Mouse (Mus musculus): ENCODE measurements around the gene Kif6. TPM values are rescaled to one million over a fixed set of nuclear protein-coding genes. Genes with fewer than 3 reads are reported as not detected.

Kif6 gene
- polyA plus RNA-seq, 1 experiment from 2014 or later = 3.1 TPM

DNA sequence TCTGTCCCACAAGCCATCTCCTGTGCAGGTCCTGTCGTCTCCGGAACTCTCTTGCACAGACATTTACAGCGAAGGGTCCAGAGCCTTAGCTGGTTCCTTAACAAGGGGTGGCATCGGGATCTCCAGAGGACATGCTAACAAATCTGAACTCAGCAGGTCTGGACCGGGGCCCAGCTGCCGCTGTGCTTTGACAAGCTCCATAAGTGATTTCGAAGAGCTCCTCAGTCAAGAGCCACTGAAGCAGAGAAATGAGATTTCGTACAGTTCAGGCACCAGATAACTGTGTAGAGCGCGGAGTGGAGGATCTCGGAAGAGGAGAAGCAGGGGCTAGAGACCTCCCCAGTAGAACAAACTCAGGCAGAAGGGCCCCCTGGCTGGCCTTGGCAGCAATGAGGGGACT, 270.1 kb downstream of the Kif6 start:
- H3K4me3 ChIP-seq (ENCODE audit: low read depth, low read length) = no peak overlapping the region
- no peak overlapping the region for H3K4me2 ChIP-seq (ENCODE audit: low read depth, low read length)
- no peak overlapping the region for H3K27ac ChIP-seq (replicated peaks; ENCODE audit: low read depth, low read length)
- WGBS = 81% methylated on average over 11 of the region's 11 CpGs
- no peaks in the 10 kb centered on the region for H3K4me1 ChIP-seq (ENCODE audit: control insufficient read depth, insufficient read depth, low read length)
- ATAC-seq (replicated peaks; ENCODE audit: insufficient number of reproducible peaks, low FRiP score, low TSS enrichment, low read depth) = no peak
- H3K9ac ChIP-seq (replicated peaks; ENCODE audit: low read length) = no peak overlapping the region
- H3K9me3 ChIP-seq (replicated peaks; ENCODE audit: control insufficient read depth, low read length) = no peaks in the 10 kb centered on the region
- DNase-seq (ENCODE audit: low spot score) = no peak
- H3K27me3 ChIP-seq (ENCODE audit: control insufficient read depth, insufficient read depth, low read length) = no peaks in the 10 kb centered on the region
- H3K36me3 ChIP-seq (replicated peaks; ENCODE audit: control insufficient read depth, insufficient read depth, low read depth, low read length) = no peaks in the 10 kb centered on the region

DNA sequence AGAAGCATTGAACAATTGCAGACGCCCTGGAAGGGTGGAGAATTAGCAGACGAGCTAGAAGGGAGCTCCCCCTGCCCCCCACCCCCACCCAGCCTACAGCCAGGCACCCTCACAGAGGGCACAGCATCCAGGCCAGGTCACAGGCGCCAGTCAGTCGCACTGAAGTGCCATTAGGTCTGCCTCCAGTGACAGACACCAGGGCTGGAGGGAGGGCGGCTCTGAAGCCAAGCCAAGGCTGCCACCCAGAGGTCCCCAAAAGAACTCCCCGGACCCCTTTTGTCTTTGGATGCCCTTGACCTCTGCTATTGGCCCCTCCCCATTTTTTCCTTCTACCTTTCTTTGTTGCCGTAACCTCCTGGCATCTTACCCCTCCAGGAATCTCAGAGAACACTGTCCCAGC, 274.7 kb downstream of the Kif6 start:
- 21% methylated on average over 7 of the region's 7 CpGs for WGBS
- H3K4me3 ChIP-seq (ENCODE audit: low read depth, low read length) = no peak overlapping the region
- H3K9ac ChIP-seq (replicated peaks; ENCODE audit: low read length) = no peak overlapping the region
- ATAC-seq (replicated peaks; ENCODE audit: insufficient number of reproducible peaks, low FRiP score, low TSS enrichment, low read depth) = peak; percentile 68
- no peak overlapping the region for H3K4me2 ChIP-seq (ENCODE audit: low read depth, low read length)
- no peaks in the 10 kb centered on the region for H3K27me3 ChIP-seq (ENCODE audit: control insufficient read depth, insufficient read depth, low read length)
- no peaks in the 10 kb centered on the region for H3K4me1 ChIP-seq (ENCODE audit: control insufficient read depth, insufficient read depth, low read length)
- H3K9me3 ChIP-seq (replicated peaks; ENCODE audit: control insufficient read depth, low read length) = no peaks in the 10 kb centered on the region
- no peaks in the 10 kb centered on the region for H3K36me3 ChIP-seq (replicated peaks; ENCODE audit: control insufficient read depth, insufficient read depth, low read depth, low read length)
- no peak overlapping the region for H3K27ac ChIP-seq (replicated peaks; ENCODE audit: low read depth, low read length)
- DNase-seq (ENCODE audit: low spot score) = peak; percentile 68

DNA sequence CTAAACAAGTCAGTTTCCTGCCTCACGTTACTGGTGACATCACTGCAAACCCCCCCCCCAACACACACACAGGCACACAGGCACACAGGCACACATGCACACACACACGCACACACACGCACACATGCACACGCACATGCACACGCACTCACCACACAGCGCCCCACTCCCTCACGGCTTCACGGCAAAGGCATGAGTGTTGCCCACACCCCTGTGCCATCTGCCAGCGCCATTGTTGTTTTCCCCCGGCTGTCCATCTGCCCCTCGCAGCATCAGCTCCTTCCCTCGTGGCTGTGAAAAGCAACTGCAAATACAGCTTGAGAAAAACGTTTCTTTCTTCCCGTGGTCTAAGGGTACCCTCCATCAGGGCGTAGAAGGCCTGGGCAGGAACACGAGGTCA, 275.9 kb downstream of the Kif6 start:
- no peaks in the 10 kb centered on the region for H3K36me3 ChIP-seq (replicated peaks; ENCODE audit: control insufficient read depth, insufficient read depth, low read depth, low read length)
- H3K4me3 ChIP-seq (ENCODE audit: low read depth, low read length) = no peak overlapping the region
- WGBS = 88% methylated on average over 16 of the region's 16 CpGs
- H3K27me3 ChIP-seq (ENCODE audit: control insufficient read depth, insufficient read depth, low read length) = no peaks in the 10 kb centered on the region
- H3K27ac ChIP-seq (replicated peaks; ENCODE audit: low read depth, low read length) = no peak overlapping the region
- H3K9ac ChIP-seq (replicated peaks; ENCODE audit: low read length) = no peak overlapping the region
- no peaks in the 10 kb centered on the region for H3K9me3 ChIP-seq (replicated peaks; ENCODE audit: control insufficient read depth, low read length)
- DNase-seq (ENCODE audit: low spot score) (no peak), ATAC-seq (replicated peaks; ENCODE audit: insufficient number of reproducible peaks, low FRiP score, low TSS enrichment, low read depth) (no peak)
- H3K4me1 ChIP-seq (ENCODE audit: control insufficient read depth, insufficient read depth, low read length) = no peaks in the 10 kb centered on the region
- H3K4me2 ChIP-seq (ENCODE audit: low read depth, low read length) = no peak overlapping the region

DNA sequence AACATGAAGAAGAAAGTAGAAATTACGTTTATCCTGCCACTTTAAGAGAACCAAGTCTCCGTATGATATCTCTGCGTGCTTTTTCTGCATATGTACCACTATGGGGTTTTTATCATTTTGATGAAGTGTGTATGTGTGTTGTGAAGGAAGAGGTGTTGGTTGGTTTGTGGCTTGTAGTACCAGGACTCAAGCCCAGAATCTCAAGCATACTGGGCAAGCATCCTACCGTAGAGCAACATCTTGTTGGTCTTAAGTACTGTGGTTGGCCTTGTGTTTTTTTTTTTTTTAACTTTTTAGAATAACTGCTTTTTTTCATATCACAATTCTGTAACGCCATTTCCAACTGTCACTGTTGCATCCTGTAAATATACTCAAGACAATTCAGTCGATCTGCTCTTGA, 277.5 kb downstream of the Kif6 start:
- no peak overlapping the region for H3K27ac ChIP-seq (replicated peaks; ENCODE audit: low read depth, low read length)
- no peaks in the 10 kb centered on the region for H3K36me3 ChIP-seq (replicated peaks; ENCODE audit: control insufficient read depth, insufficient read depth, low read depth, low read length)
- no peak overlapping the region for H3K9ac ChIP-seq (replicated peaks; ENCODE audit: low read length)
- H3K4me1 ChIP-seq (ENCODE audit: control insufficient read depth, insufficient read depth, low read length) = no peaks in the 10 kb centered on the region
- DNase-seq (ENCODE audit: low spot score) (no peak), ATAC-seq (replicated peaks; ENCODE audit: insufficient number of reproducible peaks, low FRiP score, low TSS enrichment, low read depth) (no peak)
- no peaks in the 10 kb centered on the region for H3K9me3 ChIP-seq (replicated peaks; ENCODE audit: control insufficient read depth, low read length)
- no peak overlapping the region for H3K4me2 ChIP-seq (ENCODE audit: low read depth, low read length)
- WGBS = 92% methylated on average over 6 of the region's 6 CpGs
- no peak overlapping the region for H3K4me3 ChIP-seq (ENCODE audit: low read depth, low read length)
- H3K27me3 ChIP-seq (ENCODE audit: control insufficient read depth, insufficient read depth, low read length) = no peaks in the 10 kb centered on the region

DNA sequence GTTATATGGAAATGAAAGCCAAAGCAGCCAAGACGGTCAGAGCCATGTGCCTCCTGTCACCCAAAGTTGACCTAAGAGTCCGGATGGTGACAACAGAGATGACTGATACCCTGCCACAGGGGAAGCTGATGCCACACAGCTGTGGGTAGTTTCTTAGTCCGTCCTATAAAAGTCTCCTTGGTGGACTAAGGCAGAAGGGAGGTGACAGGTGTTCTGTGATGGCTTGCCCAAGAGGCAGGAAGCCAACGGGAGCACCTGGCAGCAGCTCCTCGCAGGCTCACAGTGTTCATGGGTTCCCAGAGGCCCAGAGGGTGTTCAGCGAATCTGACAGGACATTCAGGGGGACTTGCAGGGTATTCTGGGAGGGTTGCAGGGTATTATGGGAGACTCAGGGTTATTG, 279.5 kb downstream of the Kif6 start:
- no peak overlapping the region for H3K9ac ChIP-seq (replicated peaks; ENCODE audit: low read length)
- WGBS = 83% methylated on average over 6 of the region's 6 CpGs
- ATAC-seq (replicated peaks; ENCODE audit: insufficient number of reproducible peaks, low FRiP score, low TSS enrichment, low read depth) (no peak), DNase-seq (ENCODE audit: low spot score) (no peak)
- no peak overlapping the region for H3K4me3 ChIP-seq (ENCODE audit: low read depth, low read length)
- H3K36me3 ChIP-seq (replicated peaks; ENCODE audit: control insufficient read depth, insufficient read depth, low read depth, low read length) = no peaks in the 10 kb centered on the region
- H3K27me3 ChIP-seq (ENCODE audit: control insufficient read depth, insufficient read depth, low read length) = no peaks in the 10 kb centered on the region
- no peaks in the 10 kb centered on the region for H3K4me1 ChIP-seq (ENCODE audit: control insufficient read depth, insufficient read depth, low read length)
- no peaks in the 10 kb centered on the region for H3K9me3 ChIP-seq (replicated peaks; ENCODE audit: control insufficient read depth, low read length)
- H3K4me2 ChIP-seq (ENCODE audit: low read depth, low read length) = no peak overlapping the region
- no peak overlapping the region for H3K27ac ChIP-seq (replicated peaks; ENCODE audit: low read depth, low read length)

DNA sequence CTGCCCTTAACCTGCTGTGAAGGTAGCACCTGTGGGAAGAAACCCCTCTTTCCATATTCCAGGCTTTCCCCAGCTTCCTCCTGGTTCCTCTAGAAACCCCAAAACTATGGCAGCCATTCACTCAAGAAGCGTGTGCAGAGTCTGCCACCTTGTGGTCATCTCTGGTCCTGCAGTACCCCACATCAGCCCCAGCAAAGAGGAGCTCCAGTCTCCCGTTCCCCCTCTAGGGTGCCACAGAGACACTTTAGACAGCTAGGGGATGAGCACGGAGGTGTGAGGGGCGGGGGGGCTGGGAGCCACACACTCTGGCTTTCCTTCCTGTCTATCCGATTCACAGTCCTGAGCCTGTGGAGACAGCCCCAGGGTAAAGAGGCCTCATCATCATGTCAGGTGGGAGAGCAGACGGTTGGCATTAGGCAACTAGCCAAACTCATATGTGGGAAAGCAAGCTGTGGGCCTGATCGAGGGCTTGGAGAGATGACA, 284.0 kb downstream of the Kif6 start:
- H3K4me2 ChIP-seq (ENCODE audit: low read depth, low read length) = no peak overlapping the region
- no peak for ATAC-seq (replicated peaks; ENCODE audit: insufficient number of reproducible peaks, low FRiP score, low TSS enrichment, low read depth)

DNA sequence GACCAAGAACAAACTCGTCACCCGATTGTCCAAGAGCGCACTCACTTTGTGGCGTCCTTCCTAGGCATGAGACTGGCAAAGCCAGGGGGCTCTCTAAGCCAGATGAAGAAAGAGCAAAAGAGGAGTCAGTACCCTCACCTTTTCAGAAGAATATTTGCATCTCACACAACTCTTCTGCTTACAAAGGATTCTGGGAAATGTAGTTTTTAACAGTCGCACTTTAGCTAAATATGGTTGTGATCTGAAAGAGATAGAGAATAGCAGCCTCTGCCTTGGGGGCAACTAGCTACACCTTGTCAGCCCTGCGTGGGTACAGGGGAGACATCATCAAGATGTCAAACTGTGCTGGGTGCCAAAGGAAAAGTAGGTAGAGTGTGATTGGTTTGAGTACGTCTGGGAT, 287.7 kb downstream of the Kif6 start:
- H3K27me3 ChIP-seq (ENCODE audit: control insufficient read depth, insufficient read depth, low read length) = no peaks in the 10 kb centered on the region
- DNase-seq (ENCODE audit: low spot score) (no peak), ATAC-seq (replicated peaks; ENCODE audit: insufficient number of reproducible peaks, low FRiP score, low TSS enrichment, low read depth) (no peak)
- no peaks in the 10 kb centered on the region for H3K4me1 ChIP-seq (ENCODE audit: control insufficient read depth, insufficient read depth, low read length)
- H3K9ac ChIP-seq (replicated peaks; ENCODE audit: low read length) = no peak overlapping the region
- no peaks in the 10 kb centered on the region for H3K36me3 ChIP-seq (replicated peaks; ENCODE audit: control insufficient read depth, insufficient read depth, low read depth, low read length)
- H3K4me3 ChIP-seq (ENCODE audit: low read depth, low read length) = no peak overlapping the region
- H3K9me3 ChIP-seq (replicated peaks; ENCODE audit: control insufficient read depth, low read length) = no peaks in the 10 kb centered on the region
- no peak overlapping the region for H3K27ac ChIP-seq (replicated peaks; ENCODE audit: low read depth, low read length)
- 85% methylated on average over 7 of the region's 7 CpGs for WGBS
- no peak overlapping the region for H3K4me2 ChIP-seq (ENCODE audit: low read depth, low read length)

More for the DNA sequence above, 284.0 kb downstream of the Kif6 start:
- Histone ChIP-seq H3K27me3 (ENCODE audit: control insufficient read depth, insufficient read depth, low read length) (no peaks in the 10 kb centered on the region), H3K36me3 (replicated peaks; ENCODE audit: control insufficient read depth, insufficient read depth, low read depth, low read length) (no peaks in the 10 kb centered on the region), H3K4me3 (ENCODE audit: low read depth, low read length) (no peak overlapping the region), H3K27ac (replicated peaks; ENCODE audit: low read depth, low read length) (no peak overlapping the region), H3K9me3 (replicated peaks; ENCODE audit: control insufficient read depth, low read length) (no peaks in the 10 kb centered on the region), H3K4me1 (ENCODE audit: control insufficient read depth, insufficient read depth, low read length) (no peaks in the 10 kb centered on the region), H3K9ac (replicated peaks; ENCODE audit: low read length) (0 out of 2 replicates have a peak overlapping the region, but pooled peaks have one; percentile 7)
- WGBS = 17% methylated on average over 7 of the region's 7 CpGs
- DNase-seq (ENCODE audit: low spot score) = peak; percentile 89

DNA sequence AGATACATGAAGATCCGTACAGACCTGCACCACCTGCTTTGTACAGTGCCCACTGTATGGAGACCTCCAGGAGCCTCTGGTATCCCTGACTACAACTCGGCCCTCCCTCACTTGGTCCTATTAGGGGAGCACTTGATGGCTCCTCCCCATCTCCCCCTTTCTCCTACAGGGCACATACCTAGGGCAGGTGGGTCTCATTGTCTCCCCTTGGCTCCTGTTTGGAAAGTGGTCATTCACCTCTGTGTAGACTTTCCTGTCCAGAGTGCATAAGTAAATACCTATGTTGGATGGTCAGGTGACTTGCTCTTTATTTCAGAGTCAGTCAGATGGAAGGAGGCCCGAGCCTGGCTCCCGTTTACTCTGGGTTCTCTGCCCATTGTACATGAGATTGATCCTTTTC, 308.5 kb downstream of the Kif6 start:
- no peaks in the 10 kb centered on the region for H3K9me3 ChIP-seq (replicated peaks; ENCODE audit: control insufficient read depth, low read length)
- no peaks in the 10 kb centered on the region for H3K36me3 ChIP-seq (replicated peaks; ENCODE audit: control insufficient read depth, insufficient read depth, low read depth, low read length)
- H3K9ac ChIP-seq (replicated peaks; ENCODE audit: low read length) = no peak overlapping the region
- H3K4me2 ChIP-seq (ENCODE audit: low read depth, low read length) = no peak overlapping the region
- H3K27ac ChIP-seq (replicated peaks; ENCODE audit: low read depth, low read length) = no peak overlapping the region
- DNase-seq (ENCODE audit: low spot score) (no peak), ATAC-seq (replicated peaks; ENCODE audit: insufficient number of reproducible peaks, low FRiP score, low TSS enrichment, low read depth) (0 out of 2 replicates have a peak, but pooled peaks have one; percentile 14)
- H3K4me3 ChIP-seq (ENCODE audit: low read depth, low read length) = no peak overlapping the region
- no peaks in the 10 kb centered on the region for H3K4me1 ChIP-seq (ENCODE audit: control insufficient read depth, insufficient read depth, low read length)
- H3K27me3 ChIP-seq (ENCODE audit: control insufficient read depth, insufficient read depth, low read length) = no peaks in the 10 kb centered on the region
- 77% methylated on average over 4 of the region's 4 CpGs for WGBS

All from embryonic facial prominence, embryonic 11.5 days (tissue).